Mouse (Mus musculus) retina, postnatal 1 day (tissue): ENCODE data around the gene Ssna1.
"Not testable (repeated sequence)": the region's sequence is repeated elsewhere in the genome, so short reads cannot be mapped to it uniquely, and the experiment has no call there.

Experiments used
- DNase-seq: peaks from one replicate; pipeline ENCODE4 v3.0.0-alpha.2; 2012

Gene Ssna1

DNA sequence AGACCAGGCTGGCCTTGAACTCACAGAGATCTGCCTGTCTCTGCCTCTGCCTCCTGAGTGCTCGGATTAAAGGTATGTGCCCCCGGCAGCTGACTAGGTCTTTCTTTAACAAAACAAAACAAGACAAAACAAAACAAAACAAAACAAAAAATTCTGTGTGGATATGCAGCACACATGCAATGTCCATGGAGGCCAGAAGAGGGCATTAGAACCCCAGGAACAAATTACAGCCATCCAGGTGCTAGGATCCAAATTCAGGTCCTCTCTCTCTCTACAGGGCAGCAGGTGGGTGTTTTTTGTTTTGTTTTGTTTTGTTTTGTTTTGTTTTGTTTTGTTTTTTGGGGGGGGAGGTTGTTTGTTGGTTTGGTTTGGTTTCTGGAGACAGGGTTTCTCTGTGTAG is 13.4 kb downstream of the Ssna1 start:
- DNase-seq: peak; percentile 43

DNA sequence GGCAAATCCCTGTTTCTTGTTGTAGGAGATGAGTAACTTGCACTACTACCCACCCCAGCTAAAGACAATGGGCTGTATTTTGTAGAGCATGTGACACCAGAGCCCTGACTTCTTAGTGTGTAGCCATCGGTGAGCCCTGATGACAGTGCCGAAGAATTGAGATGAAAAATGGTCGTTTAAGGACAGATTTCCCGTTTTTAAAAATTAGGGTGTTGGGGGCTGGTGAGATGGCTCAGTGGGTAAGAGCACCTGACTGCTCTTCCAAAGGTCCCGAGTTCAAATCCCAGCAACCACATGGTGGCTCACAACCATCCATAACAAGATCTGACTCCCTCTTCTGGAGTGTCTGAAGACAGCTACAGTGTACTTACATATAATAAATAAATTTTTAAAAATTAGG is 15.0 kb downstream of the Ssna1 start:
- not testable (repeated sequence) for DNase-seq

DNA sequence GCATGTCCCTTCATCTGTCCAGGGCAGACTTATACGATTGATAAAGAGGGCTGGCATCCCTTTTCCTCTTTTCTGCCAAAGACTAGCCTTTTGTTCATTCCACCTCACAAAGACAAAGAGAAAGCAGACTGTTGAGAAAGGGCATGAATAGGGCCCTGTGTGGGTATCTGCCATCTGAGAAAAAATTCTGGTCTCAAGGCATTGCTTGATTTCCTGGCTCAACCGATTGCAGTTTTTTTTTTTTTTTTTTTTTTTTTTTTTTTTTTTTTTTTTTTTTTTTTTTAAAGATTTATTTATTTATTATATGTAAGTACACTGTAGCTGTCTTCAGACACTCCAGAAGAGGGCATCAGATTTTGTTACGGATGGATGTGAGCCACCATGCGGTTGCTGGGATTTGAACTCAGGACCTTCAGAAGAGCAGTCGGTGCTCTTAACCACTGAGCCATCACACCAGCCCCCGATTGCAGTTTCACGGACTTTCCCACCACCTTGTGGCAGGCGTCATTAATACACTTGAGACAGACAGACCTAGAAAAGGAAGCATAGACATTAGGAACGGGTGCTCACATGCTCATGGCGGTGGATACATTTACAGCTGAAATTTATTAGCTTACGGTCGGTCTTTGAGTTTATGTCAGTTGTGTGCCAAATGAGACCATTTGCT is 15.7 kb downstream of the Ssna1 start:
- DNase-seq: peak; percentile 55

DNA sequence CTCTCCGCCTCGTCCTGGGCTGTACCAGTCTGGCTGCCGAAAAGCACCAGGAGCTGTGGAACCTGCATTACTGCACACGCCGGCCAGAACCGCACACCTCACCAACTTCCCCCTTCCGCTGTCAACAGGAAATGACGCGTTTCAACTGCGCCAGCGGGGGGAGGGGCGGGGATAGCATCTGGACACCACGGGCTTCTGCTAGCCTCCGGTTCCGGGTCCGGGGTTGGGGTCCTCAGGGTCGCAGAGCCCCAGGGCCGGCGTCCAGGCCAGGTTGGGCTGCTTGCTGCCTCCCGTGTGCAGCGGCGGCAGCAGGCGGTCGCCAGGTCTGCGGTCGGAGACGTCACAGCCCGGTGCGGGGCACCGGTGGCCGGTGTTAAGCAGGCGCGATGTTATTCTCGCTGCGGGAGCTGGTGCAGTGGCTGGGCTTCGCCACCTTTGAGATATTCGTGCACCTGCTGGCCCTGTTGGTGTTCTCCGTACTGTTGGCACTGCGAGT is 16.9 kb downstream of the Ssna1 start, which contains the start of gene Tmem203:
Gene Tmem203, plus strand, starts transcription at position 156 of the 496 bp plus-strand sequence.
- peak; percentile 96 for DNase-seq

DNA sequence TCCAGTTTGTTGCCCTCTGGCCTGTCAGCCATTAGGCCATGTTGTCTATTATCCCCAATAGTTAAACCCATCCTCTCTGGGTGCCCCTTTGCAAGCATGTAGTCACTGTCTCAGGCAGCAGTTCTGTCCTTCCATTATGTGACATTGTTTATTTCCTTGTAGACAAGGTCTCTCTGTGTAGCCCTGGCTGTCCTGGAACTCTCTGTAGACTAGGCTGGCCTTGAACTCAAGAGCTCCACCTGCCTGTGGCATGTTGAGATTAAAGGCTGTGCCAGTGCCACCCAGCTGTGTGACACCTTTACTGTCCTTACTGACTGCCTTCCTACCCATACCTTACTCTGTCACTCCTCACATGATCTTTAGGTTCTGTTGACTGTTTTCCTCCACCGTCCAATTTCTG is 19.9 kb downstream of the Ssna1 start:
- DNase-seq: peak; percentile 23

DNA sequence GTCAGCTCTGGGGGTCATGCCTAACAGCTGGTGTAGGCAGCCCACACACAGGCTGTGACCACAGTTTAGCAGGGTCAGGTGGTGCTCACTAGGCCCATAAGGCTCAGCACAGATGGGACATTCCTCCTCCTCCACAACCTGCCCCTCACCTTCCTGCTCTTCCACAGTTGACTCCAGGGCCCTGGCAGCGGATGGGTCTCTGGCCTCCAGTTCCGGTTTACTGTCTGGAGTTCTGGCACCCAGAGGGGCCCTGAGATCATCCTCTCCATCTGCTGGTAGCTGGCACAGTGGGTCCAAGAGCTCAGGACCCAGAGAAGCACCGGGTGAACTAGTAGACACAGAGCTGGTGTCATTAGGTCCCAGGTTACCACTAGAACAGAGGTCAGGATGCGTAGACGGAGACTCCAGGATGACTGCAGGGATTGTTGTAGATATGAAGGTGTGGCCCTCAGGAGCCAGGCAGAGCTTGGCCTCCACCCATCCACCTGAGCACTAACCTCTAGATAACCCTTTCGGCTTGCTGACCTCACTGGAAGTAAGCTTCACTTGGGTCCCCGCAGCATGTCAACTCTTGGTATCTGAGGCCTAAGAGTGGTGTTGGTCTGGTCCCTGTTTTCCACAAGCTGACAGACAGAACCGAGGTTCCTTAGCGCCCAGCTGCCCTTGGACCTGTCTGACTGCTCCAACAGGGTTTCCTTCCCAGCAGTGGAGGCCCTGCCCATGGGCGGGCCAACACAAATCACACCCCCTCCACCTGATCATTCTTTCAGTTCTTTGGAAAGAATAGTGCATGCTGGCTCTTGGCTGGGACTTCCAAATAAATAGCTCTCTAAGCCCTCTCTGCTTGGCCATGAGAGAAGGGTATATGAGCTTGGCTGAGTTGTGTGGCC is 25.8 kb downstream of the Ssna1 start, which contains the start of gene AL732309.1:
Gene AL732309.1, minus strand, starts transcription at position 681 of the 890 bp plus-strand sequence.
- no peak for DNase-seq

DNA sequence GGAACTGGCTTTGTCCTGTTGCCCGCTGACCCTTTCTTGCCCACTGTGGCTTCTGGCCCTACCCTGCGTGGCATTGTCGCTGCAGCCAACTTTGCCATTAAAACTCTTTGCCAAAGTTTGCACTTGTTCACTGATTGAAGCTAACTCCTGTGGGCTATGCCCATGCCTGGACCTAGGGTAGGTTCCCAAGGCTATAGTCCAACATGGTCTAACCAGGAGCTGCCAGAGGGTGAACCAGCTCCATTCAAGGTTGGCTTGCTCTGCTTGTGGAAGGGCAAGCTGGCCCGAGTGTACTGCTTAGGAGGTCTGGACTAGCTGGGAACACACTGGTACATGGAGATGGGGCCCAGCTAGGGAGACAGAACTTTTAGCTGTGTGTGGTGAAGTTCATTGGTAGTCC is 28.1 kb downstream of the Ssna1 start:
- no peak for DNase-seq

DNA sequence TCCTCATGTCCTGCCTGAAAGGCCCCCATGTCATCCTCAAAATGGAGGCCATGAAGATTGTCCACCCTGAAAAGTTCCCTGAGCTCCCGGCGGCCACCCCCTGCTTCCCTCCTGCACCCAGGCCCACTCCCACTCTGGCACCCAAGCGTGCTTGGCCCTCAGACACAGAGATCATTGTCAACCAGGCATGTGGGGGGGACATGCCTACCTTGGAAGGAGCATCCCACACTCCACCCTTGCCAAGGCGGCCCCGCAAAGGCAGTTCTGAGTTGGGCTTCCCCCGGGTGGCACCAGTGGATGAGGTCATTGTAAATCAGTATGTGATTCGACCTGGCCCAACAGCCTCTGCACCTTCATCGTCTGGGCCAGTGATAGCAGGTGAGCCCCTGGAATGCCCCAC is 28.9 kb downstream of the Ssna1 start:
- DNase-seq: no peak

DNA sequence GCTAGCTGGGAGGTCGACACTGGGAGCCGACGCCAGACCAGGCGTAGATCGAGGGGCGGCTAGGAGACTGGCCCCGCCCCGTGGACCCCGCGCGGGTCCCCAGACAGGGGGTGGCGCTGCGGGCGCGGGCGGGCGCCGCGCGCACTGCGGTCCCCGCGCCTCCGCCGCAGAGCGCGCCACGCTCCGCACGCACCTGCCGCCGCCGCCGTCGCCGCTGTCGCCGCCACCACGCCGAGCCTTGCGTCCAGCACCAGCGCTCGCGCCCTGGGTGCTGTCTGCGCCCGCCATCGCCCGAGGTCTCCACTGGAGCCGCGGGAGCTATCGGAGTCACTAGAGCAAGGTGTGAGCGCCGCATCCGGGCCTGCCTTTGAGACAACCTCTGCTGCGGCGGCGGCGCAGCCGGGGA is 30.1 kb downstream of the Ssna1 start, which contains the start of the genes Rnf208 and Cysrt1:
Gene Rnf208, plus strand, starts transcription at position 155 of the 406 bp plus-strand sequence.
Gene Cysrt1, minus strand, starts transcription at position 352 of the 406 bp plus-strand sequence.
- peak; percentile 66 for DNase-seq

DNA sequence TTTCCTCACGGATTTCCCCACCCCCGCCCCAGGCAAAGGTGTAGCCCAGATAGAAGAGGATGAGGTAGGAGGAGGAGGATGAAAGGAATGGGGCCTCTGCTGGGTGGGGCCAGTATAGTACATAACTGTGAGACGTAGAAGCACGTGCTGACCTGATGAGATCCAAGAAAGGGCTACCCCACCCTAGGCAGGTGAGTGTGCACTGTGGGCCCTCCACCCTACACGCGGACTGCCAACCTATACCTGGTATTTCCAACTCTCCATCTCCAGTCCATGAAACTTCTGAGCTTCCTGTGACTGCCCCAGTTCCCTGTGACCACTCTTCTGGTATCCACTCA is 30.8 kb downstream of the Ssna1 start:
- no peak for DNase-seq

DNA sequence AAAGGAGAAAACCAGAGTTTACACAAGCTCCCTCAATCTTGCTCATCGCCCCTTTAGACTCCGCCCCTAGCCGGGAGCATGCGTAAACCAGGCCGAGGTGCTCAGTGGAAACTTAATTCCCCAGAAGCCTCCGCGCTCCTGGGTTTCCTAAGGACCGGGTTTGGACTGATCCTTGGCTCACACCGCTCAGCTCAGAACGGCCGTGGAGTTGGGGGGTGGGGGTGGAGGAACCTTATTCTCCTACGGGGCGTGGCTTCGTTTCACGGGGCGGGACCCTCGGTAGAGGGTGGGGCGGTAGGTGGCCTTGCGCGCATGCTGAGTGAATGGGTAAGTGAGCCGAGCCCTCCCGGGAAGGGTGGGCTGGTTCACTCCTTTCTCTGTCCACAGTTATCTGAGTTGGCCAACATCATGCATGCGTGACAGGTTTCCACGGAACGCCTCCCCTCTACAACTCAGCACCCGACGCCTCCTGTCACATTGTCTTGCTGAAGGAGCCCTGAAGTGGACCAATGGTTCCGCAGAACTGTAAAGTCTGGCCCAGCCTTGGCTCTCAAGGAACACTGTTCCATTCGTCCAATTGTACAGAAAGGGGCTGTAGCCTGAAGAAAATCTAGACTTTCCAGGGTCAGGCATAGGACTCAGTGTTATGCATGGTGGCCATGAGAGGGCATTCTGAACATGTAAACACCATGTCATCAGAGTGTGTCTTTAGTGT is 31.4 kb downstream of the Ssna1 start:
- peak; percentile 88 for DNase-seq

DNA sequence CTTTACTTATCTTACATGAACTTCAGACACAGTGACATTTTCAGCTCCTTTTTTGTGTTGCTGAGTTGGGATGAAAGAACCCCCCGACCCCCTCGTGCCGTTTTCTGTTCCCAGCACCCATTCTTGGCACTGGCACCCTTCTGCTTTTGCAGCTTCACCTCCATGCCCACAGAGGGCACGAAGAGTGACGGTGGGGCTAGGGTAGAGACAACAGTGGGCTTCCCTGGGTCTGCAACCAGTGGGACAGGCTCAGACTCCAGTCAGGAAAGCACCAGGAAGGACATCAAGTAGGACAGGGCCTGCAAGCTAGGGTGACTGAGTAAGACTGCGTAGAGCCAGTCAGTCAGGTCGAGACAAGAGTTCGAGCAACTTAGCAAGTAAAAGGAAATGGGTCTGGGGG is 31.9 kb downstream of the Ssna1 start:
- no peak for DNase-seq

DNA sequence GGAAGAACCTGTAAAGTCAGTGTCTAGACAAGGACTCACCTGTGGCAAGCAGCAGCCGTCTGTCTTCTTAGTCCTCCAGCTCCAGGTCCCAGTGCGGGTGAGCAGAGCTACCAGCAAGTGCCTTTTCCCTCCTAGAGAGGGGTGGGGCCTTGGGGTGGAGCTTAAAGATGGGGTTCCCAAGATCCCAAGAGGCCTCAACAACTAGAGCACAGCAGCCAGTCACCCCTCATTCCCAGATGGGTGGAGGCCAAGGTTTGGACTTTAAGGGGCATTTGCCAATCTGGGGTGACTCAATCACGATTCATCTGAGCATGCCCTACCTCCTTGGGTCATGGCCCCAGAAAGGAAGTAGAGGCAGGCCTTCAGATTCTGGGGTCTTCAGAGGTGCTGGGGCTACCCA is 32.5 kb downstream of the Ssna1 start:
- DNase-seq: no peak

DNA sequence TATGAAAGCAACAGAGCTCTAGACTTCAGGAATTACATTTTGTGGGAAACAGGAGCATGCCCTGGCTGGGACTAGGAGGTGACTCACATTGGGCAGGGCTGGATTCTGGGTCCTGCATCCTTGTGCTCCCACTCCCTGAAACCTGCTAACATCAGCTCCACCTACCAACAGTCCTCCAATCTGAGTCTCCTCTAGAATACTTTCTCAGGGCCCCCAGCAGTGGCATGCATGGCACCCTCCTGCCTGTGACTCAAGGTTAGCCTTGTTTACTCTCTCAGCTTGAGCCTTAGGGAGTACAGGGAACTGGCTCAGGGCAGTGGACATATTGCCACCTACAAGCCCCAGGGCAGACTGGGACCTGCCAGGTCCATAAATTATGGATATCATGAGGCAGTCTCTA is 34.1 kb downstream of the Ssna1 start:
- no peak for DNase-seq

DNA sequence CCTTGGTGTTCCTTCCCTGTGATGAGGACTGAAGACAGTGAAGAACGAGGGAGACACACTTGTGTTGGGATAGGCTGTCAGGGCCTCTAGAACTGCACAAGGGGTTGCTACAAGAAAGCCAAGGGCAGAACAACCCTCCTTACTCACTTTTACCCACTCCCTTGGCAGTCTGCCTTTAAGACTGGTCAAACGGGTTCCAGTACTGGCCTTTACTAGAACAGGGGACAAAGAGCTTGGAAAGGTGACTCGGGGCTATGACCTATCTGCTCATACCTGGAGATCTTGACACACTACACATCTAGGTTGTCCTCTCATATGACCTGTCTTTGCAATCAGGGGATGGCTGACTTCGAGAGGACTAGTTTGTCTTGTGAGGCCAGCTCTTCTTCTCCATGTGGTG is 34.7 kb downstream of the Ssna1 start:
- DNase-seq: no peak

DNA sequence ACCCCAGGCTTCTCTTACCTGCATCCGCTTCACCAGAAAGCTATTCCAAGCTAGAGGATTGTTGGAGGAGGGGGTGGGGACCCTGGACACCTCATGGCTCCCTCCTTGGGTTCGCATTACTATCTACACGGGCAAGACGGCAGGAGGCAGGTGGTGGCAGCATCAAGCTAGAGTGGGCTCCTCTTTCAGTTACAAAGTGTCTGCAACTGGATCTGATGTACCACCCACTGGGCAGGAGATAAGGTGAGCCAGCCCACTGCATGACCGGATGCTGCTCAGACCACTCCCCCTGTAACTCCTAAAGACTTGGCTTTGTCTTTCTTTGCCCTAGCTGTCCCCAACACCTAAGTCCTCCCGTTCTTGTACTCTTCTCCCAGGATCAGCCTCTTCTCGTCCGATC is 35.6 kb downstream of the Ssna1 start, which contains the start of gene Rnf224:
Gene Rnf224, minus strand, starts transcription at position 174 of the 400 bp plus-strand sequence.
- DNase-seq: no peak

DNA sequence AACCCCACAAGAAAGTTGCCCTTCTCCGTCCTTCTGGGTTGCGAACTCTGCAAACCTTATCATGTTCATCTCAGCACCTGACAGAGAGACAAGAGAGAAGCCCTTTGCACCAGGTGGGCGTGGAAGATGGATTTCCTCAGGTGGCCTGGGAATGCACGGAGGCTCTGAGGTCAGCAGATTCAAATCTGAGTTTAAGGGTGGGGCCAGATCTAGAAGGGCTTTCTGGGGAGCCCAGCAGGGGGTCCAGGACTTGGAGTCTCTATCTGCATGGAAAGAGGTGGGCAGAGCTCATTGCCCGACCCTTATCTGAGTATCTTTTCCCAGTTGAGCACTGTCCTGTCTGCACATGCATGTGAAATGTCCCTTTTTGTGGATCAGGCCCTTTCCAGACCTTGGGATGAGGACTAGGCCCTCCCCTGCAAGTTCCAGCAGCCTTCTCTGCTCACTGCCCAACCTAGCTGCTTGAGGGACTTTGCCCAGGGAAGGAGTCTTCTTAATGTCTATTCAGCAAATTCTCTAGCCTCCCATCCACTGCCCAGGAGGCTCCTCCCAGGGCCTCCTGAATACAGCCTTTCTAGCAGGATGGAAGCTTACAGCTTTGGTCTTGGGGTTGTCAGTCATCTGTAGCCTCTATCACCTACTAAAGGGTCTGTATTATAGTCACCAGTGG is 37.6 kb downstream of the Ssna1 start:
- DNase-seq: no peak

DNA sequence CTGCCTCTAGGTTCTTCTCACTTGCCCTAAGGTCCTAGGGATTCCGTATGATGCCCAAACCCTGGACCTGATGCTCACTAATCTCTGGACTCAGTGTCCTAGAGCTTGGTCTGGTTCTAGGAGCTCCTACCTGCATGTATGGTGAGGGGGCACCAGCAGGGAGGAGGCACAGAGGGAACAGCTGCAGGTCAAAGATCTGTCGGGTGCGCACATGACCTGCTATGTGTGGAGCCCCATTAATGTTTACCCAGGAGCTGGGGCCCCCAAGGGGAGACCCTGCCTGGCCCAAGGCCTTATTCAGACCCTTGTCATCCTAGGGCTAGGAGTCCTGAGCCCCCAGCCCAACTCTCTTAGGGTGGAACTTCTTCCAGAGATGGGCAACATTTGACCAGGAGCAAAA is 38.2 kb downstream of the Ssna1 start, which contains the start of gene Slc34a3:
Gene Slc34a3, minus strand, starts transcription at position 315 of the 400 bp plus-strand sequence.
- DNase-seq: no peak

DNA sequence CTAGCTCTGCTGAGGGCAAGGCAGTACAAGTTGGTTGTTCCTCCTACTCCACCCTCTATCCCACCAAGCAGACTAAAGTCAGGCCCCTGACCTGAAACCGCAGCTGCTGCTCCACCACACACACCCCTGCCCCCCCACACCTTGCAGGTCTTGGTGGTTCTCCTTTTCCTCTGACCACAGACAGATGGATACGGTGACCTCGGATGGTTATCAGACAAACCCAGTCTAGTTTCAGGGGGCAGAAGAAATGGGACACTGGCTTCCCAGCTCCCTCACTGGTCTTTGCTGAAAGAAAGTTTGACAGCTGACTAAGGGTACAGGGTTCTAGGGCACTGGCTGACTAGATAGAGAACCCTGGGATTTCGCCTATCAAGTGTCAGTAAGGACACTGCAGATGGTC is 38.8 kb downstream of the Ssna1 start:
- no peak for DNase-seq

DNA sequence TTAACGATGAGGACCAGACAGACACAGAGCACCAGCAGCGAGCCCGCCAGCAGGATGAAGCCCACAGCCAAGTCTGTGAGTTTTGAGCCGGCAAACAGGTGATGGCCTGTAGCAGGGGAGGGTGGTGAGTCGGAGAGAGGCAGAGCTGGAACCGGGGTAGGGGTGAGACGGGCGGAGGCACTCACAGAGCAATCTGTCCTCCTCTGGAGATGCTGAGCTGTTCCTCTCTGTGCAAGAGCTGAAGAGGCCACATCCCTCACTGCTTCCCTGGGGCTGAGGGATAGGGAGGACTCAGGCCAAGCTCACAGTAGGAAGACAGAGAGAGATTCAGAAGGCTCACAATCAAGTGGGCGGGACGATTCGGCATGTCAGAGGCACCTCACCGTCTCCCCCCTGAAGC is 41.2 kb downstream of the Ssna1 start:
- DNase-seq: no peak

DNA sequence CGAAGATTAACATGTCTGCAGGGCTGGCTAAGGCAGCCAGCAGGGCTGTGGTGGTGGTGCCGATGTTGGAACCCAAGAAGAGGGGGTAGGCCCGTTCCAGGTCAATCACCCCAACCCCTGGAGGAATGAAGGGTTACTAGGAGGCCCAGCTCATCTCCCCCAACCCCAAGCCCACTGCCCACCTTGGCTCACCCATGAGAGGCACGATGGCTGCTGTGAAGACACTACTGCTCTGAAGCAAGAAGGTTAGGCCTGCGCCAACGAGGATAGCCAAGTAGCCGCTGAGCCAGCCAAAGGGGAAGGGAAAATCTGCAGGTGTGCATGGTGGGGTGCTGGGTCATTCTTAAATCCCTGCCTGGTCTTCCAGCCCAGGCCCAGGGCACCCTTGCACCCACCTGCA is 41.7 kb downstream of the Ssna1 start:
- DNase-seq: no peak

DNA sequence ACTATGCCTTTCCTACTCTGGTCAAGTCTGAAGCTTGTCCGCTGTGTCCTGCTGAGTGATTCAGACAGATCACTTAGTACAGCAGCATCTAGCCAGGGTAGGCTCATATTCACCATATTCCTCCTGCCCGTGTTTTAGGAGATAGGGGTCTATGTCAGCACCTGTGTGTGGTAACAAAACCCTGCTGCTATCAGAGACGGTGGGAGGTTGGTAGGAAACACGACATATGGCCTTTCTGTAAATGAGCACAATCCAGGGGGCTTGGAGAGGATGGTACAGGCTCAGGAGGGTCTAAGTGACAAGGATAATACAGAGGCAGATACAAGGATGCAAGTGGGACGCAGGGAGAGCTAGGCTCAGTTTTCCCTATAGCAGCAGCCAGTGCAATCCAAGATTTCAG is 42.7 kb downstream of the Ssna1 start:
- no peak for DNase-seq
